Mouse (Mus musculus) liver, adult (tissue): Measurements from ENCODE around the gene Mrpl28.

Experiments used
- GATA4 ChIP-seq: IDR thresholded peaks from 2 replicates; pipeline ENCODE4 v1.6.1; 2014; ENCODE audit warnings: mild to moderate bottlenecking, low read length; ENCODE audit not compliant: insufficient replicate concordance

The Mrpl28 gene

GRCm38 (mm10) chr17:26113181-26113948 lies 9.9 kb upstream of the Mrpl28 start, which contains the start of gene Tmem8:
Tmem8 (plus strand) TSS chr17:26113299.
- no peak for TF ChIP-seq GATA4

GRCm38 (mm10) chr17:26114061-26114460 lies 9.2 kb upstream of the Mrpl28 start:
- no peak for TF ChIP-seq GATA4

DNA sequence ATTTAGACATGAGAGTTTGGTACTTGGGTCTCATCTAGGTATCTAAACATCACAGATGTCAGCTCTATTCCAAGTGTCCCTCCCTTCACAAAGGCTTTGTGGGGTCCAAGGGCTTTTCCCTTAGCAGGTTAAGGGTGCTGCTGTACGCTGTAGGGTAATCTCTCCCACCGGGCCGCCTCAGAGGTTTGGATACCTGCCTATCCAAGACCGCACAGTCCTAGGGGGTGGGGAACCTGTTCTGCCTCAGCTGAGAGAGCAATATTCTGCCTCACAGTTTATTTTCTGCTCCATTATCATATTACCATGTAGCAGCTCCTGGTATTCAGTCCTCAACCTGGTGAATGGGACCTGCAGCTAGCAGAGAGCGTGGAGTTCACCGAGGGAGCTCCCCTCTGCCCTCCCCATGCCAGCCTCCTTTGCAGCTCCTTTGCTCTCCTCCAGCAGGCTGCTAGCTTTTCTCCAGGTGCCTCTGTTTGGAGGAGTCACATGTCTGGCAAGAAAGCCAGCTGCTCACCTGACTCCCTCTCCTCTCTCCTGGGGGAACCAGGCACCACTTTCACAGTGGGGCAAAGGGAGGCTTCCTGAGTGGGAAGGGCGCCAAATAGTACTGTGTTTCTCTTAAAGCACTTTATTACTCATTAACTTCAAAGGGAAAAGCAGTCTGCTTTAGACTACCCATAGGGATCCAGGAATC lies 7.9 kb upstream of the Mrpl28 start:
- TF ChIP-seq GATA4 = no peak

GRCm38 (mm10) chr17:26115956-26116487 lies 7.3 kb upstream of the Mrpl28 start:
- no peak for TF ChIP-seq GATA4

DNA sequence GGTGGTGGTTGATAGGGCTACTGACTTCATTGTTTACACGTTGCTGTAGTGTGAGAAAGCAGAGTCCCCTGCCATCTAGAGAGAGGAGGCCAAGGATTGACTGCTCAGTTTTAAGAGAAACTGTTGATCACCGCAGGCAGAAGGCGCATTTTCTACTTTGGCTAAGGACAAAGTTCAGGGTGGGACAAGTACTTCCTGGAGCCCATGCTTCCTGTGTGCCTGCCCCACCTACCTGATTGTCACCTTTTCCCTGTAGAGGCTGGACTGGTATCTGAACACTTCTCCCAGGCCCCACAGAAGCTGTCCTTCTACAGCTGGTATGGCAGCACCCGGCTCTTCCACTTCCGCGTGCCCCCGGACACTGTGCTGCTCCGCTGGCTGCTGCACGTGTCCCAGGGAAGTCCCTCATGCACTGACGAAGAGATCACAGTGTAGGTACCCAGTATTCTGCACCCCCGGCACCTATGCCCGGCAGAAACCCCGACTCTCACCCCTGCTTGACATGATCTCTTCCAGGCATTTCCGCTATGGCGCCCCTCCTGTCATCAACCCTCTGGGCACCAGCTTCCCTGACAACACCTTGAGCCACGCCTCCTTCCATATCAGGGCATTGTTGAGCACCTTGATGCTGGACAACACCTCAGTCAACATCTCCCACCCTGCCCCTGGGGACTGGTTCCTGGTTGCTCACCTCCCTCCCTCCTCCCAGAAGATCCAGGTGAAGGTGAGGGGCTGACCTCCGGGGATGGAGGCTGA lies 6.6 kb upstream of the Mrpl28 start:
- no peak for TF ChIP-seq GATA4

- no peak for TF ChIP-seq GATA4
Measured at GRCm38 (mm10) chr17:26119766-26120710, 3.3 kb upstream of the Mrpl28 start.

DNA sequence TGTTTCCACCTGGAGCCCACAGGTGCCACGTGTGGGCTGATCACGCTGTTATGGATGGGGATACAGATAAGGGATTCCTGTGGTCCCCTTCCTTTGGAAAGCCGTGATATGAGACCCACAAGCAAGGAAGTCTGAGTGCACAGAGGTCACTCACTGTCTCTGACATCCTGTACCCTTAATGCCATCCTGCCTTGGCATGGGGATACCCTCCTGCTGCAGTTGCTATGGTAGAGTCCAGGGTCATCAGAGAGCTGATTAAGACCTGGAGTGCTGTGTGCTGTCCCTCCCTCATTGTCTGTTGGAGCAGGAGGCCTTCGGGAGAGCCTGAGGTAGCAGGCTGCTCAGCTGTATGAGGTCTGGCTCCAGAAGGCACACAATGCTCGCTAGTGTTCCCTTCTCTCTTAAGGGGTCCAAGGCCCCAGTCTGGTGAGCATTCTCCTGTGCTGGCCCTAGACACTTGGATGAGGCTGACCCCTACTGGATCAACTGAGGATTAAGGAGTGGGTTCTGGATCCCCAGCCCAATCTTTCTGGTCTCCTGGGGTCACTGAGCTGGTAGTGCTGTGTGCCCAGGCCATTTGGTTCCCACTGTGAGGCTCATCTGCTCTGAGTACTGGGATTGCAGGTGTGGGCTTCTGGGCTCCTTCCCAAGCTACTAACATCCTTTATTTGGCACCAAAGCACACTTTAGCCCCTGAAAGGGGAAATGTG lies 714 bp upstream of the Mrpl28 start:
- no peak for TF ChIP-seq GATA4

DNA sequence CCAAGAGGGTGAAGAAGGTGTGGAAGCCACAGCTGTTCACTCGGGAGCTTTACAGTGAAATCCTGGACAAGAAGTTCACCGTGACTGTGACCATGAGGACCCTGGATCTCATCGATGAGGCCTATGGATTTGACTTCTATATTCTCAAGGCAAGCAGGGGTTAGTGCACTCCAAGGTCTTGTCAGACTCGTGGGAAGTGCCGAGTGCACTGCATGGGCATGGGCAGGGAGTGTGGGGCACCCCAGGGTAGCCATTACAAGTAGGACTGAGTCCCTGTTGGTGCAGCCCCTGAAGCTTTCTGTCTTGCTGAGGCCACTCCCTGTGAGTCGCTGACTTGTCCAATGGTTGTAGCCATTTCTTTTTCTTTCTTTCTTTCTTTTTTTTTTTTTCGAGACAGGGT lies 1.3 kb downstream of the Mrpl28 start:
- no peak for TF ChIP-seq GATA4

GRCm38 (mm10) chr17:26125226-26125625 lies 1.9 kb downstream of the Mrpl28 start:
- TF ChIP-seq GATA4 = no peak

- TF ChIP-seq GATA4 = no peak
Measured at GRCm38 (mm10) chr17:26131062-26131732, 7.9 kb downstream of the Mrpl28 start.

- no peak for TF ChIP-seq GATA4
Measured at GRCm38 (mm10) chr17:26131856-26132853, 8.9 kb downstream of the Mrpl28 start.

DNA sequence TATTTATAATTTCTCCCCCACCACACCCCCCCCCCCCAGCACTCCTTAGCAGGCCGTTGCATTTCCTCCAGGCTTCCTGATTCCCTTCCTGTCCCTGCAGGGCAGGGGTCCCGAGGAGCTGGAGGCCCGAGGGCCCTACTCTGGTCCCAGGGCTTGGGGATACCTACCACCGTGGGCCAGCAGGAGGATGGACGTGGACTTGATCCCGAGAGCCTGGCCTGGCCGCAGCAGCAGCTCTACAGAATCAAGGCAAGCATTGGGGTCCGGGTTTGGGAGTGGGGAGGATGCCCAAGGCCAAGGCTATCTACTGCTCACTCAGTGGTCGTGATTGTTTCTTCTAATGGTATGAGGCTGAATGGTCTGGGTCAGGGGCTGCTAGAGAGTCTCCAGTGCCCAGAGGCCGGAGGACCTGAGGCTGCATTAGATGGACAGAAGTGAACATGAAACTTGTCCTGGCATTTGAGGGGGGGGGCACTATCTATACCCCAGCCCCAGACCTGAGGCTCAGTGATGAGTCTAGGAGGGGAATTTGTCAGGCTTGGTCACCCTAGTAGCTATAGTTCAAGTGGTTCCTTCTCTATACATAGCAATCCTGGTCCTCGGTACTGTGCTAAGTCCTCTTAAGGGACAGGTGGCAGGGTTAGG lies 13.9 kb downstream of the Mrpl28 start:
- TF ChIP-seq GATA4 = no peak
